13 mouse cellular contexts compared by ENCODE assay signal in genomic region chr2:68318452-68318851, GRCm38 (mm10).
DNase-seq lines count a peak whose midpoint lies in the region; ATAC-seq lines count a peak whose summit lies in the region.
"Had no signal": no experiment of that assay in that cellular context is flagged by ENCODE, and none has a peak within 500 bp of the region (broad histone marks: within the 10 kb centered on the region; RNA-seq: fewer than 3 reads in every experiment).

No protein-coding gene starts in this region.

- H3K4me3 ChIP-seq in neural tube, embryonic 15.5 days (replicated peaks): no peak overlapping the region
- H3K4me3 ChIP-seq in midbrain, embryonic 12.5 days: no peak overlapping the region
- H3K4me3 ChIP-seq: heart, adult 2 months had no signal

- 48% methylated on average over 5 of the region's 5 CpGs for WGBS in neural tube, embryonic 15.5 days
- 60% methylated on average over 5 of the region's 5 CpGs for WGBS in midbrain, embryonic 12.5 days

- H3K27ac ChIP-seq in neural tube, embryonic 15.5 days (replicated peaks): no peak overlapping the region
- no peak overlapping the region for H3K27ac ChIP-seq in midbrain, embryonic 12.5 days (replicated peaks)
- H3K27ac ChIP-seq: heart, adult 2 months had no signal

- no peak; the same call in 1 of the 2 replicates for ATAC-seq in neural tube, embryonic 15.5 days (ENCODE audit: low FRiP score)
- ATAC-seq in midbrain, embryonic 12.5 days (ENCODE audit: low FRiP score, low read depth): 0 out of 2 replicates have a peak, but pooled peaks have one; percentile 10

- intact Hi-C loops in left cerebral cortex, postnatal 10 days (cut with DNase I): no loop called here

- no peaks in the 10 kb centered on the region for H3K9me3 ChIP-seq in neural tube, embryonic 15.5 days (replicated peaks)
- no peaks in the 10 kb centered on the region for H3K9me3 ChIP-seq in midbrain, embryonic 12.5 days

- H3K4me2 ChIP-seq in neural tube, embryonic 15.5 days: no peak overlapping the region
- no peak overlapping the region for H3K4me2 ChIP-seq in midbrain, embryonic 12.5 days (replicated peaks)
- H3K4me2 ChIP-seq: liver, embryonic 11.5 days had no signal

- DNase-seq in cerebellum, postnatal 10 days: peak; percentile 11 to 20
- DNase-seq in cerebellum, adult 18-20 months: no peak
- DNase-seq in neural tube, embryonic 10.5 days (ENCODE audit: extremely low spot score, low spot score): peak; percentile 27
- no peak for DNase-seq in left cerebral cortex, postnatal 10 days (ENCODE audit: extremely low spot score in 1 of 2, low spot score in 2 of 2)
- no peak for DNase-seq in frontal cortex, postnatal 10 days (ENCODE audit: low spot score in 2 of 2)
- no peak for DNase-seq in thymus, postnatal 4 days
- DNase-seq: cerebellum, adult 2 months; heart, adult 2 months; kidney, adult 18-20 months; lung, postnatal 14 days had no signal

- H3K36me3 ChIP-seq in neural tube, embryonic 15.5 days: no peaks in the 10 kb centered on the region
- H3K36me3 ChIP-seq in midbrain, embryonic 12.5 days: 0 out of 2 replicates have a peak, but pooled peaks cover 3% of the 10 kb centered on the region

- H3K4me1 ChIP-seq in neural tube, embryonic 15.5 days: peaks cover 22% of the 10 kb centered on the region
- H3K4me1 ChIP-seq in midbrain, embryonic 12.5 days: peaks cover 42% of the 10 kb centered on the region

- no peak overlapping the region for H3K9ac ChIP-seq in neural tube, embryonic 15.5 days (replicated peaks)
- no peak overlapping the region for H3K9ac ChIP-seq in midbrain, embryonic 12.5 days (replicated peaks)

- H3K27me3 ChIP-seq in neural tube, embryonic 15.5 days (replicated peaks): no peaks in the 10 kb centered on the region
- H3K27me3 ChIP-seq in midbrain, embryonic 12.5 days: no peaks in the 10 kb centered on the region

Comparison
In these comparisons a context has a peak if more than half of its experiments do, and no peak if none do; other contexts are left out.
1. DNase-seq: peak in cerebellum, postnatal 10 days (2 of 2) and neural tube, embryonic 10.5 days (single experiment); none in cerebellum, adult 18-20 months (0 of 2), left cerebral cortex, postnatal 10 days (0 of 2), frontal cortex, postnatal 10 days (0 of 2) and thymus, postnatal 4 days (single experiment).